8 mouse cellular contexts compared by ENCODE assay signal in genomic region chr19:44750051-44751041, GRCm38 (mm10). TPM values are rescaled to one million over a fixed set of nuclear protein-coding genes. Genes with fewer than 3 reads are reported as not detected.
DNase-seq lines count a peak whose midpoint lies in the region; ATAC-seq lines count a peak whose summit lies in the region.

No protein-coding gene starts in this region.

- H3K9me3 ChIP-seq in forebrain, embryonic 14.5 days (replicated peaks; ENCODE audit: control insufficient read depth, low read length): no peaks in the 10 kb centered on the region
- H3K9me3 ChIP-seq in kidney, embryonic 15.5 days (replicated peaks): no peaks in the 10 kb centered on the region
- no peaks in the 10 kb centered on the region for H3K9me3 ChIP-seq in midbrain, embryonic 14.5 days (ENCODE audit: control insufficient read depth, low read length)

- no peak overlapping the region for H3K4me2 ChIP-seq in forebrain, embryonic 14.5 days (ENCODE audit: low read length)
- H3K4me2 ChIP-seq in kidney, embryonic 15.5 days: peak overlapping the region; percentile 78
- H3K4me2 ChIP-seq in midbrain, embryonic 14.5 days (ENCODE audit: low read length): peak overlapping the region; percentile 17

- H3K36me3 ChIP-seq in forebrain, embryonic 14.5 days (ENCODE audit: control insufficient read depth, insufficient read depth, low read length): no peaks in the 10 kb centered on the region
- H3K36me3 ChIP-seq in kidney, embryonic 15.5 days: no peaks in the 10 kb centered on the region
- H3K36me3 ChIP-seq in midbrain, embryonic 14.5 days (ENCODE audit: control insufficient read depth, insufficient read depth, low read length): no peaks in the 10 kb centered on the region

- DNase-seq in lung, postnatal 36 days: peak; percentile 12
- no peak for DNase-seq in lung, adult 18-20 months
- DNase-seq in forebrain, embryonic 14.5 days (ENCODE audit: low spot score): peak; percentile 56
- DNase-seq in midbrain, embryonic 14.5 days: peak; percentile 73
- no peak for DNase-seq in urinary bladder, adult 2 months (ENCODE audit: low spot score)
- no peak for DNase-seq in right cerebral cortex, adult 18-20 months
- no peak for DNase-seq in adipocyte (ENCODE audit: low spot score)

- peaks cover 98% of the 10 kb centered on the region for H3K27me3 ChIP-seq in forebrain, embryonic 14.5 days (replicated peaks; ENCODE audit: control insufficient read depth, insufficient read depth, low read length)
- peaks cover 92% of the 10 kb centered on the region for H3K27me3 ChIP-seq in kidney, embryonic 15.5 days
- peaks cover 100% of the 10 kb centered on the region for H3K27me3 ChIP-seq in midbrain, embryonic 14.5 days (ENCODE audit: control insufficient read depth, insufficient read depth, low read length)

- no peak overlapping the region for H3K27ac ChIP-seq in forebrain, embryonic 14.5 days (ENCODE audit: low read depth, low read length)
- peak overlapping the region; percentile 98 for H3K27ac ChIP-seq in kidney, embryonic 15.5 days
- no peak overlapping the region for H3K27ac ChIP-seq in midbrain, embryonic 14.5 days (replicated peaks; ENCODE audit: low read depth, low read length)

- WGBS in forebrain, embryonic 14.5 days: 1% methylated on average over 38 of the region's 42 CpGs
- 1% methylated on average over 42 of the region's 42 CpGs for WGBS in kidney, embryonic 15.5 days
- WGBS in midbrain, embryonic 14.5 days: under 1% methylated on average over 42 of the region's 42 CpGs

- H3K4me3 ChIP-seq in forebrain, embryonic 14.5 days (ENCODE audit: low read depth, low read length): no peak overlapping the region
- H3K4me3 ChIP-seq in kidney, embryonic 15.5 days (replicated peaks): peak overlapping the region; percentile 59
- peak overlapping the region; percentile 10; the same call in 1 of the 2 replicates for H3K4me3 ChIP-seq in midbrain, embryonic 14.5 days (replicated peaks; ENCODE audit: low read depth, low read length)

- H3K4me1 ChIP-seq in forebrain, embryonic 14.5 days (ENCODE audit: control insufficient read depth, insufficient read depth, low read length): no peaks in the 10 kb centered on the region
- H3K4me1 ChIP-seq in kidney, embryonic 15.5 days: peaks cover 53% of the 10 kb centered on the region
- H3K4me1 ChIP-seq in midbrain, embryonic 14.5 days (ENCODE audit: control insufficient read depth, insufficient read depth, low read length): 0 out of 2 replicates have a peak, but pooled peaks cover 4% of the 10 kb centered on the region

- H3K9ac ChIP-seq in forebrain, embryonic 14.5 days (ENCODE audit: low read length): no peak overlapping the region
- peak overlapping the region; percentile 77 for H3K9ac ChIP-seq in kidney, embryonic 15.5 days
- no peak overlapping the region for H3K9ac ChIP-seq in midbrain, embryonic 14.5 days (replicated peaks; ENCODE audit: low read length)

- no peak for ATAC-seq in forebrain, embryonic 14.5 days
- peak; percentile 70 for ATAC-seq in kidney, embryonic 15.5 days (replicated peaks; ENCODE audit: low FRiP score)
- no peak for ATAC-seq in midbrain, embryonic 14.5 days (ENCODE audit: low FRiP score, low TSS enrichment)

RNA-seq across cellular contexts. Expression of gene Pax2, which starts 5.5 kb away (rescaled TPM):
- 0.09 TPM in 1 of 2 replicates, not detected in the other for polyA plus RNA-seq in forebrain, embryonic 14.5 days (2014; fragmentation: Nextera tagmentation; extraction: Ambion mirVana)
- 34.6 and 36.9 TPM in 2 replicates for polyA plus RNA-seq in kidney, embryonic 15.5 days (2015; fragmentation: Nextera tagmentation; extraction: Ambion mirVana)
- 1.7 and 1.9 TPM in 2 replicates for polyA plus RNA-seq in midbrain, embryonic 14.5 days (2014; fragmentation: Nextera tagmentation; extraction: Ambion mirVana)
- 0.03 TPM in 1 of 2 replicates, not detected in the other for polyA plus RNA-seq in urinary bladder, adult 2 months (2012; rRNA removed)

Comparison
In these comparisons a context has a peak if more than half of its experiments do, and no peak if none do; other contexts are left out.
1. DNase-seq: peak in lung, postnatal 36 days (single experiment), forebrain, embryonic 14.5 days (single experiment) and midbrain, embryonic 14.5 days (single experiment); none in lung, adult 18-20 months (0 of 2), urinary bladder, adult 2 months (single experiment), right cerebral cortex, adult 18-20 months (single experiment) and adipocyte (single experiment).
2. RNA of gene Pax2, which starts 5.5 kb away (polyA plus RNA-seq): 34.6 to 36.9 TPM in kidney, embryonic 15.5 days; 1.7 to 1.9 TPM in midbrain, embryonic 14.5 days, 0.09 TPM in forebrain, embryonic 14.5 days and 0.03 TPM in urinary bladder, adult 2 months; every median in the first group is over 10 times any median in the second.